Mouse (Mus musculus) left cerebral cortex, postnatal 4 days (tissue): ENCODE results near the gene Taldo1. TPM values are rescaled to one million over a fixed set of nuclear protein-coding genes. Genes with fewer than 3 reads are reported as not detected.

ENCODE experiments used
- DNase-seq: peaks from one replicate; pipeline ENCODE4 v3.0.0-alpha.2; 2022
- intact Hi-C: fragments of 180-260 bp; cut with DNase I; formaldehyde crosslinking; loops from one replicate; pipeline ENCODE4 v1.15.1; 2025
- total RNA-seq, 2 experiments: library from RNA; stranded (reverse); gene quantifications; 2 replicates each; pipeline ENCODE4 v1.2.3; 2021

The Taldo1 gene
- total RNA-seq, 2 experiments from 2014 or later, result 146 to 152 TPM

DNA sequence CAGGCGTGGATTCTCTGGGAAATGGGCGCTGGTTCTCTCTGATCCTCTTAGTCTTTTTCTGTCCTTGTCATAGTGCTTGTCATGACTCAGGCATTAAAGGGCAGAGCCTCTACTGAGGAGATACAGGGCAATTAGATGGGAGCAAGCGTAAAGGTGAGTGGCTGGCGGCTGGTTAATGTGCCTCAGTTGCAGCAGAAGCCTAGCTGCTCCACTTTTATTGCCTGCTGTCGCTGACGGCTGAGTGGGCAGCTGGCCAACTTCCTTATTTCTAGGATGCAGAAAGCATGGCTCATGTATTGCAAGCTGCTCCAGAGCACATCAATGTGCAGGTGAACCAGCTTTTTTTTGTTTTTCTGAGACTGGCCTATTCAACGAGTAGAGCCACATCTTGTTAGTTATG is 27.0 kb downstream of the Taldo1 start:
- intact Hi-C loops, result no loop called here
- no peak for DNase-seq

DNA sequence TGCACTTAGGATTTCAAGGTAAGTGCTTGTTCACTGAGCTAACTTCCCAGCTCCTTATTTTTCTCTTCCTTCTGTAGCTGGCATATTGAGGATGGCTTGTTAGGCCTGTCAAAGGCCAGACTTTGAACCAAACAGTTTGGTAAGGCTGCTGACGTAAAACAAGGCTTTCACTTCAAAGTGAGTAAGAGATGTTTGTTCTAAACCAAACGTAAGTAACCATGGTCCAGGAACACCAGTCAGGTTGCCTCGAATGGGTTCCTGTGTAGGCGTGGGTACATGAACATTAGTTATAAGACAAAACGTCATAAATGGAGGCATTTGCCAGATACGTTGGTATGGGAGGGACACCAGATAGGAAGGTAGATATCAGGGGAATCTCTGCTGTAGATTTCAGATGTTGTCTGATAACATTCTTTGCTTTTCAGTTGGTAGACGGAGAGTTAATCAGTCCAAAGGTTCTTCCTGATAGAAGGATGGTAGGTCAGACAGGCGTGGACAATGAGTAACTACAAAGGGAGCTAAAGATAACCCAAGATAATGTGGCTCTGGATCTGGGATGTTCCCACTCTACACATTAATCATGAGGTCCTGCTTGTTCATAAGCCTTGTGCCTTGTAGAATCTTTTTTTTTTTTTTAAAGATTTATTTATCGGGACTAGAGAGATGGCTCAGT is 28.2 kb downstream of the Taldo1 start:
- DNase-seq, result no peak
- intact Hi-C loops, result no loop called here

DNA sequence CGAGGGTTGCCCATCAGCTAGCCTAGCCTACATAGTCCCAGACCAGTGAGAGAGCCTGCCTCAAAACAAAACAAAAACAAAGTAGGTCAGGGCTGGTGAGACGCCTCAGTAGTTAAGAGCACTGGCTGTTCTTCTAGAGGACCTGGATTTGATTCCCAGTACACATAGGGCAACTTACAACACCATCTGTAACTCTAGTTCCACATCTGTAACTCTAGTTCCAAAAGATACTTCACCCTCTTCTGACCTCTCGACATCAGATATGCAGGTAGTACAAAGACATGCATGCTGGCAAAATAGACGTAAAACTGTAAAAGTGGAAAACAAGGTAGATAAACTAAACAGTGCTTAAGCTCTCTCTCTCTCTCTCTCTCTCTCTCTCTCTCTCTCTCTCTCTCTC is 31.8 kb downstream of the Taldo1 start:
- intact Hi-C loops, result no loop called here
- no peak for DNase-seq

DNA sequence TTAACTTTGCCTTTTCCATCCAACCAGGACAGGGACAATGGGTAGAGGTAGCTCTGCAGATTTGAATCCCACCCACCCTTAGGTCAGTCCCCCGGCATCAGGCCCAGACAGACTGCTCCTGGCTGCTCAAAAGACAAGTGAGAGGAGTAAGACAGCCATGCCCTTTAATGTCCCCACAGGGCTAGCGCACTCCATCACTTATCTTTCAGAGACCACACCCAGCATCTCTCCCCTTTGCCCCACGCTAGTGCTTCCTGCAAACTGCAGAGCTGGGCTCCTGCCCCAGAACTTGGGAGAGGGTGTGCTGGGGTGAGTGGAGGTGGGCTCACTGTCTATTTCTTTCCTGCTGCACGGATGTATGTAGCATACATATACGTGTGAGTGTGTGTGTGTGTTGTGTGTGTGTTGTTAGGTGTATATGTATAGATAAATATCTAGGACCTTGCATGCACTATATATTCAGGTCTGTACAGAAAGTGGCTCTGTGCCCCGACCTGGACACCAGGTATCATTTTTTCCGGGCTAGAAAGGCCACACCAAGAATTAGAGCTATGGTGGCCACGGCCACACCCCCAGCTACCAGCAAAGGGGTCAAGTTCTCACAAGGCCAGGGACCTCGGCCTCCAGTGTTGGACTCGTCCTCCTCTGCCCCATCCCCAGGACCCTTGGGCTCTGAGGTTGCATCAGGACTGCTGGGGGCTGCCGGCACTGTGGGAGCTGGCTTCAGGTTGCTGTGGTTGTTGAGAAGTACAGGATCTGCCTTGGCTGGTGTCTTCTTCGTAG is 35.1 kb downstream of the Taldo1 start:
- DNase-seq, result no peak
- intact Hi-C loops, result no loop called here

- DNase-seq, result no peak
- intact Hi-C loops, result no loop called here
These were observed 36.7 kb downstream of the Taldo1 start for GRCm38 (mm10) chr7:141428701-141429100.

- intact Hi-C loops, result no loop called here
- DNase-seq, result peak; percentile 65
These were observed 37.3 kb downstream of the Taldo1 start, which contains the start of gene Cend1 for GRCm38 (mm10) chr7:141429310-141429709. Gene Cend1 (minus strand): TSS chr7:141429491.

- DNase-seq, result no peak
- intact Hi-C loops, result no loop called here
These were observed 38.0 kb downstream of the Taldo1 start for GRCm38 (mm10) chr7:141429840-141430584.

DNA sequence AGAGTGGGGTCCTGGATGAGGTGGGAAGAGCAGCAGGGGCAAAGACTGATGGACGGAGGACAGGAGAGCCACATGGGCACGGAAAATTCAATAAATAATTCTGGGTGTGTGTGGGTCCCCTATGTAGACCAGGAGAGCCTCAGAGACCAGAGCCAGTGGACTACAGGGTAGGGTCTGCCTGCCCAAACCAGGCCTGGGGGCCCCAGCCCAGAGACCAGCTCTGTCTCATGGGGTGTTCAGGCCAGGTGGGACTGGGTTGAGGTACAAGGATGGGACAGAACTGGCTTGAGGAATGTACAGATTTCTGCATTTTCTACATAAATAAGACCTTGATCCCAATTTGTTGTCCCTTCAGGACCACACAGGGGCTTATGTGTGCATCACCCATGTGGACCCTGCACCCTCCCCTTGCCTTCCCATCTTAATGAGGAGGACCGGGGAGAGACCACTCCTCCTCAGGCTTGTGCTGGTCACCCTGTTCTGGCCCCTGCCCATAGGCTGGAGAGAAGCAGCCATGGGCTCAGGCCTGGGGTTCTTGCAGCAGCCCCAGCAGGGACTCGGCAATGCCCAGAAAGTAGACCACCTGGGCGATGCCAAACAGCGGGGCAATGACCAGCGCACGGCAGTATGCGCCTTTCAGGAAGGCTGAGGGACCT is 38.7 kb downstream of the Taldo1 start:
- intact Hi-C loops, result no loop called here
- no peak for DNase-seq

- no peak for DNase-seq
- intact Hi-C loops, result no loop called here
These were observed 39.6 kb downstream of the Taldo1 start for GRCm38 (mm10) chr7:141431434-141432185.

GRCm38 (mm10) chr7:141432186-141432611 is 40.2 kb downstream of the Taldo1 start:
- DNase-seq, result peak; percentile 66
- intact Hi-C loops, result no loop called here

GRCm38 (mm10) chr7:141432741-141433516 is 40.9 kb downstream of the Taldo1 start:
- DNase-seq, result peak; percentile 84
- intact Hi-C loops, result no loop called here

DNA sequence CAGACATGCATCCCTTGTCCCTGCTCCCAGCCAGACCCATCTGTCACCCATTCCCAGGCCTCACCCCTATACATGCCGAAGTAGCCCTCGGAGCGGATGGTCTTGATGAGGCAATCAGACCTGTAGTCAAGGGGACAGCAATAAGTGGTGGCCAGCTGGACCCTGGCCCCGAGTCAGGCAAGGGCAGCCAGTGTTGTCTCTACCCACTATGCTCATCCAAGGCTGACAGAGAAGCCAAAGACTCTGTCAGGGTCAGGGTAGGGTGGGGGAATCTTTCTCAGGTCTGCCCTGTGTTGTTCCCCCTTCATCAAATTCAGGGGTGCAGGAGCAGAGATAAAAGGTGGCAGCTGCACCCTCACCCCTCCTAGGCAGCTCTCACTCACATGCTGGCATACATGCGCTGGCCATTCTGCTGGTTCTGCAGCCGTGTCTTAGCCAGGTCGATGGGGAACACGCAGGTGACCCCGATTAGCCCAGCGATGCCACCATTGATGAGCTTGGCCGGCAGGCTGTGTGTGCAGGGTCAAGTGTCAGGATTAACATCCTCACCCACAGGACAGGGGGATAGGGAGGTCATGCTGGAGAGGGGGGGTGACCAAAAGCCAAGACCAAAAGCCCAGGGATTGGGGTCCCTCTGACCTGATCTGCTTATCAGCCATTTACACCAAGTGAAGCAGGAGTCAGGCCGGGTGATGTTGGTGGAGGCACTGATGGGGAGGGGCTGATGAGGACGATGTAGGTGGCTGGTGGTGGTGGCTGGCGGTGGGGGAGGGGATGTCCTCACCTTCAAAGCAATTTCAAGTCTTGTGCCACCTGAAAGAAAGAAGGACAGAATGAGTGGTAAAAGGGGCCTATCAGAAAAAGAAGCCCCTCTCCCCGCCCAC is 41.8 kb downstream of the Taldo1 start:
- peak; percentile 51 for DNase-seq
- intact Hi-C loops, result no loop called here

DNA sequence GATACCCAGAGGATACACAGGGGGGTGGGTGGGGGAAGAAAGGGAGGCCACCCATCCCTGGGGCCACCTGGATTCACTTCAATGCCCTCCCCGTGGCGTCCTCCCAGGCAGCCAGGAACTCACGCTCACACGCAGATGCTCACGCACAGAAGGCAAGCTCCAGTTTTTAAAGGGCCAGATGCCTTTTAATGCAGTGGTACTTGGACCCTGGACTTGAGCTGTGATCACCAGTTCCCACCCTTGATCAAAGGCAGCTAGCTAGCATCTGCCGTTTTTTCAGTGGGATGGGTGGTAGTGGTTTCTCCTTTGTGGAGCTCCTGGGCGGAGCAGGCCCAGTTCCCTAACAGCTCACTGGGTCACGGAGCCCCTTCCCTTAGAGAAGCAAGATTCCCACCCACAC is 42.5 kb downstream of the Taldo1 start:
- peak; percentile 44 for DNase-seq
- intact Hi-C loops, result no loop called here

DNA sequence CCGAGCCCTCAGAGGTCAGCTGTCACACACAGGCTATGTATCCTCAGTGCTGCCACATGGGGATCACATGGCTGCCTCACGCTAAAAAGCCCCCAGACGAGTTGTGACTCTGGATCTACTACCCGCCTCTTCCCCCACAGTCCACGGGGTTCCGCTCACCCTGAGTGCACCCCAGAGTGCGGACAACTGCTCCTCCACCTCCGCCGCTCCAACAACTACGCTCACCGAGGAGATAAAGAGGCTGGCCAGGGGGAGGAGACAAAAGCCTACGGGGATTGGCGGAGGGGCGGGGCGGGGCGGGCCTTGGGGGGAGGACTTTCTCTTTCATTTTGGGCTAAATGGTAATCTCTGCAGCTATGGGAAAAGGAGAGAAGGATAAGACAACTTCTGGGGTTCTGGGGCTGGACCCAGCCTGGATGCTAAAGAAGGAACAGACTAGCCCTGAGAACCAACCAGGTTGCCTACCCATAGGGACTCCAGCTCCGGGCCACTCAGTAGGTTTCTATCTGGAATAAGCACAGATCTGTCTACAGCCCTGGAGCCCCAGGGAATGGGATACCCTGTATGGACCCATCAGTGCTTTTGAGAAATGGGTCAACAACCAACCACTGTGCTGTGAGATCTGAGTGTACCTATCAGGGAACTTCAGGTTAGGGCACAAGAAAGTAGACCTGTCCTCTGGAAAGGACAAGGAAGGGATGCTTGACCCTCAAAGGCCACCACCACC is 43.3 kb downstream of the Taldo1 start:
- intact Hi-C loops, result no loop called here
- peak; percentile 49 for DNase-seq

- DNase-seq, result no peak
- intact Hi-C loops, result no loop called here
These were observed 44.0 kb downstream of the Taldo1 start for GRCm38 (mm10) chr7:141435856-141436522.

- intact Hi-C loops, result no loop called here
- no peak for DNase-seq
These were observed 44.5 kb downstream of the Taldo1 start for GRCm38 (mm10) chr7:141436523-141436892.
